8 mouse cellular contexts compared by ENCODE assay signal in genomic region chr3:95173256-95173949, GRCm38 (mm10). TPM values are rescaled to one million over a fixed set of nuclear protein-coding genes. Genes with fewer than 3 reads are reported as not detected.
A peak's percentile ranks its signal among the peaks of the same experiment; 100 is the strongest.
DNase-seq lines count a peak whose midpoint lies in the region; ATAC-seq lines count a peak whose summit lies in the region.

No protein-coding gene starts in this region.

- no peak overlapping the region for H3K27ac ChIP-seq in heart, embryonic 16.5 days (ENCODE audit: low read length)

- peak overlapping the region; percentile 59 for H3K9ac ChIP-seq in heart, embryonic 16.5 days (ENCODE audit: low read length)

- H3K4me3 ChIP-seq in heart, embryonic 16.5 days (ENCODE audit: low read length), result peak overlapping the region; percentile 51

- H3K27me3 ChIP-seq in heart, embryonic 16.5 days (ENCODE audit: control insufficient read depth, insufficient read depth, low read length), result peaks cover 38% of the 10 kb centered on the region

- WGBS in heart, embryonic 16.5 days, result 8% methylated on average over 58 of the region's 58 CpGs

- ATAC-seq in common myeloid progenitor, adult 5-6 weeks (replicated peaks; ENCODE audit: low read depth, poor library complexity, severe bottlenecking), result peak; percentile 29
- no peak; the same call in 1 of the 2 replicates for ATAC-seq in heart, embryonic 16.5 days (replicated peaks; ENCODE audit: extremely low read depth, insufficient read depth, low FRiP score)
- ATAC-seq in megakaryocyte-erythroid progenitor cell, adult 5-6 weeks (replicated peaks; ENCODE audit: low FRiP score, low TSS enrichment, poor library complexity, severe bottlenecking), result peak; percentile 24; the same call in 1 of the 2 replicates
- ATAC-seq in erythroblast, adult 5-6 weeks (replicated peaks; ENCODE audit: low FRiP score, poor library complexity, severe bottlenecking), result no peak

- no peaks in the 10 kb centered on the region for H3K36me3 ChIP-seq in heart, embryonic 16.5 days (ENCODE audit: control insufficient read depth, insufficient read depth)

- DNase-seq in spleen, postnatal 10 days (ENCODE audit: low spot score in 2 of 2), result peak; percentile 24 to 32
- no peak for DNase-seq in spleen, adult 12 weeks (ENCODE audit: low spot score)
- peak; percentile 67 for DNase-seq in kidney, postnatal 10 days
- no peak for DNase-seq in adipocyte (ENCODE audit: low spot score)

- no peaks in the 10 kb centered on the region for H3K9me3 ChIP-seq in heart, embryonic 16.5 days (replicated peaks; ENCODE audit: control insufficient read depth, low read length)

- peak overlapping the region; percentile 69 for H3K4me2 ChIP-seq in heart, embryonic 16.5 days (ENCODE audit: low read depth, low read length)

- H3K4me1 ChIP-seq in heart, embryonic 16.5 days (ENCODE audit: control insufficient read depth, insufficient read depth, low read length), result peaks cover 3% of the 10 kb centered on the region; the same call in 1 of the 2 replicates

RNA-seq across cellular contexts. Expression of gene Sema6c, which starts 13.1 kb away (rescaled TPM):
- total RNA-seq in common myeloid progenitor, adult 5-6 weeks (2017), result 0.64 and 4.6 TPM in 2 replicates
- 1.5 and 2.7 TPM in 2 replicates for polyA plus RNA-seq in heart, embryonic 16.5 days (2015; fragmentation: Nextera tagmentation; extraction: Ambion mirVana)
- 0.27 TPM in 1 of 2 replicates, not detected in the other for total RNA-seq in megakaryocyte-erythroid progenitor cell, adult 5-6 weeks (2014; fragmentation: Nextera tagmentation)
- total RNA-seq in megakaryocyte-erythroid progenitor cell, adult 5-6 weeks (2017), result 0.99 TPM in 1 of 2 replicates, not detected in the other
- not detected in 2 replicates for total RNA-seq in erythroblast, adult 5-6 weeks (2015; ENCODE audit: low replicate concordance)
- total RNA-seq in erythroblast, adult 5-6 weeks (2017; ENCODE audit: low replicate concordance), result not detected in 2 replicates

RNA-seq across cellular contexts. Expression of gene Tnfaip8l2, which starts 31.2 kb away (rescaled TPM):
- total RNA-seq in common myeloid progenitor, adult 5-6 weeks (2017), result 21.8 and 38.5 TPM in 2 replicates
- 3.9 and 4.4 TPM in 2 replicates for polyA plus RNA-seq in heart, embryonic 16.5 days (2015; fragmentation: Nextera tagmentation; extraction: Ambion mirVana)
- total RNA-seq in megakaryocyte-erythroid progenitor cell, adult 5-6 weeks (2014; fragmentation: Nextera tagmentation), result 3.3 and 8.1 TPM in 2 replicates
- 3.1 and 6.7 TPM in 2 replicates for total RNA-seq in megakaryocyte-erythroid progenitor cell, adult 5-6 weeks (2017)
- total RNA-seq in erythroblast, adult 5-6 weeks (2015; ENCODE audit: low replicate concordance), result 10.2 and 17.1 TPM in 2 replicates
- 6.0 and 12.4 TPM in 2 replicates for total RNA-seq in erythroblast, adult 5-6 weeks (2017; ENCODE audit: low replicate concordance)

RNA-seq across cellular contexts. Expression of gene Lysmd1, which starts 39.5 kb away (rescaled TPM):
- 2.9 and 6.9 TPM in 2 replicates for total RNA-seq in common myeloid progenitor, adult 5-6 weeks (2017)
- polyA plus RNA-seq in heart, embryonic 16.5 days (2015; fragmentation: Nextera tagmentation; extraction: Ambion mirVana), result 9.7 and 11.3 TPM in 2 replicates
- total RNA-seq in megakaryocyte-erythroid progenitor cell, adult 5-6 weeks (2014; fragmentation: Nextera tagmentation), result 5.4 and 6.9 TPM in 2 replicates
- total RNA-seq in megakaryocyte-erythroid progenitor cell, adult 5-6 weeks (2017), result 6.2 and 7.2 TPM in 2 replicates
- 7.7 and 12.1 TPM in 2 replicates for total RNA-seq in erythroblast, adult 5-6 weeks (2015; ENCODE audit: low replicate concordance)
- total RNA-seq in erythroblast, adult 5-6 weeks (2017; ENCODE audit: low replicate concordance), result 11.7 and 13.7 TPM in 2 replicates

RNA-seq across cellular contexts. Expression of gene Scnm1, which starts 39.6 kb away (rescaled TPM):
- 59.6 and 88.2 TPM in 2 replicates for total RNA-seq in common myeloid progenitor, adult 5-6 weeks (2017)
- 54.1 and 59.2 TPM in 2 replicates for polyA plus RNA-seq in heart, embryonic 16.5 days (2015; fragmentation: Nextera tagmentation; extraction: Ambion mirVana)
- total RNA-seq in megakaryocyte-erythroid progenitor cell, adult 5-6 weeks (2014; fragmentation: Nextera tagmentation), result 59.1 and 86.0 TPM in 2 replicates
- total RNA-seq in megakaryocyte-erythroid progenitor cell, adult 5-6 weeks (2017), result 94.4 and 114 TPM in 2 replicates
- 36.4 and 39.0 TPM in 2 replicates for total RNA-seq in erythroblast, adult 5-6 weeks (2015; ENCODE audit: low replicate concordance)
- total RNA-seq in erythroblast, adult 5-6 weeks (2017; ENCODE audit: low replicate concordance), result 38.9 and 39.8 TPM in 2 replicates

RNA-seq across cellular contexts. Expression of gene Gabpb2, which starts 44.3 kb away (rescaled TPM):
- 50.1 and 53.9 TPM in 2 replicates for total RNA-seq in common myeloid progenitor, adult 5-6 weeks (2017)
- 6.3 and 6.6 TPM in 2 replicates for polyA plus RNA-seq in heart, embryonic 16.5 days (2015; fragmentation: Nextera tagmentation; extraction: Ambion mirVana)
- total RNA-seq in megakaryocyte-erythroid progenitor cell, adult 5-6 weeks (2014; fragmentation: Nextera tagmentation), result 59.0 and 63.9 TPM in 2 replicates
- total RNA-seq in megakaryocyte-erythroid progenitor cell, adult 5-6 weeks (2017), result 59.2 and 64.2 TPM in 2 replicates
- 12.5 and 16.1 TPM in 2 replicates for total RNA-seq in erythroblast, adult 5-6 weeks (2015; ENCODE audit: low replicate concordance)
- 38.1 and 40.8 TPM in 2 replicates for total RNA-seq in erythroblast, adult 5-6 weeks (2017; ENCODE audit: low replicate concordance)

Comparison
In these comparisons a context has a peak if more than half of its experiments do, and no peak if none do; other contexts are left out.
1. DNase-seq: peak in spleen, postnatal 10 days (2 of 2) and kidney, postnatal 10 days (single experiment); none in spleen, adult 12 weeks (single experiment) and adipocyte (single experiment).
2. ATAC-seq: peak in common myeloid progenitor, adult 5-6 weeks (single experiment) and megakaryocyte-erythroid progenitor cell, adult 5-6 weeks (single experiment); none in heart, embryonic 16.5 days (single experiment) and erythroblast, adult 5-6 weeks (single experiment).